Mouse (Mus musculus): Measurements from ENCODE around the gene Lin9. TPM values are rescaled to one million over a fixed set of nuclear protein-coding genes. Genes with fewer than 3 reads are reported as not detected.

Gene Lin9
- 1.7 and 2.0 TPM in 2 replicates for polyA plus RNA-seq (2012; rRNA removed)

GRCm38 (mm10) chr1:180641137-180641517 lies at the start of gene Lin9:
Gene Lin9, plus strand, starts transcription at chr1:180641150.

DNA sequence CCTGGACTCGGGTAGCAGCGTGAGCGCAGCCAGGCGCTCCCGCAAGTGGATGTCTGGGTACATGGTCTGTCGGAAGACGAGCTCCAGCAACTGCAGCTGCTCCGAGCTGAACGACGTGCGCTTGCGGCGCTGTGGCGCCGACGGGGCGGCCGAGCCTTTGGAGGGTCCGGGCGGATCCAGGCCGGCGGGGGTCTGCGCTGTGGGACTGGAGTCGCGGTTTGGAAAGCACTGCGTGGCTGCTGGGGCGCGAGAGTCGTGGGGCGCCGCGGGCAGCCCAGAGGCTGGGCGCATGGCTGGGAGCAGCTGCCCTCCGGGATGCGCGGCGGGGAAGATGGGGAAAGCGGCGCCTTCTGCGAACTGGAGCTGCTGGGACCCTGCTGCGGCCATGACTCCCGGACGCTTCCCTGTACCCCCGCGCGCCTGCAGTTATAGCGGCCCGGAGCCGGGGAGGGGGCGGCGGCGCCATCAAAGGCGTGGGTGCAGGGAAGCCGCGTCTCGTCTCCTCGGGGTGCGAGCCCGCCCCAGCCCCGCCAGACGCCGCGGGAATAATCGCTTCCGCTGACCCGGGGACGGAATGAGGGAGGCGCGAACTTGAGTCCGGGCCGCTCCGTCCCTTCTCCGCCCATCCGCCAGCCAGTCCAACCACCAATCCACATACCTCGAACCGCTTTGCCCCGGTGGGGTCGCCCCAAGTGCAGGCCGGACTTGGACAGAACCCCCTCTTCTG lies 55.8 kb downstream of the Lin9 start, which contains the start of gene Mixl1:
Gene Mixl1 (minus strand): TSS at position 409 of the 727 bp plus-strand sequence.

DNA sequence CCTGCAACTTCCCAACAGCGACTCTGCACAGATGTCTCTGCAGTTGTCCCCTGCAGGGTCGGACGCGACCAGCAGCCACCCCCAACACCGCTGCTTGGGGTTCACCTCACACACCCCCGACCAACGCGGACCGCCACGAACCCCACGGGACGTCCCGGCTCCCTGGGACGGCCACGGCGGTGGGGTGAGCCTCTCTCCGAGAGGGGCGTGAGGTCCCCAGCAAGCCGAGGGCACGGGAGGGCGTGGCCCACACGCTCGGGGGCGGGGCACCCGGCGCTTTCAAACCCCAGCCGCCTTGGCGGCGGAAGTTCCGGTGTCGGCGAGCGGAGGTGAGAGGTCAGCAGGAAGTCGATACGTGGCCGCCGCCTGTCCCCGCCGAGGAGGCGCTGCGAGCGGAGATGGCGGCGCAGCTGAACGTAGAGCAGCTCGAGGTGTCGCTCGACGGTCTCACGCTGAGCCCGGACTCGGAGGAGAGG lies 84.8 kb downstream of the Lin9 start, which contains the start of gene Acbd3:
Gene Acbd3 (plus strand): TSS at position 340 of the 476 bp plus-strand sequence.

Other genes with a start within 250 kb of the Lin9 start
- 55.6 and 108 TPM in 2 replicates for gene Stum, start 157.6 kb upstream of the Lin9 start, polyA plus RNA-seq (2012; rRNA removed)
- gene Parp1, start 72.2 kb upstream of the Lin9 start, polyA plus RNA-seq (2012; rRNA removed): 15.4 and 17.2 TPM in 2 replicates
- 0.13 TPM in 1 of 2 replicates, not detected in the other for gene Mixl1, start 55.9 kb downstream of the Lin9 start, polyA plus RNA-seq (2012; rRNA removed)
- 19.5 and 20.2 TPM in 2 replicates for gene Acbd3, start 84.9 kb downstream of the Lin9 start, polyA plus RNA-seq (2012; rRNA removed)
- 239 and 316 TPM in 2 replicates for gene H3f3a, start 172.8 kb downstream of the Lin9 start, polyA plus RNA-seq (2012; rRNA removed)
- 5.8 and 6.5 TPM in 2 replicates for gene Sde2, start 210.0 kb downstream of the Lin9 start, polyA plus RNA-seq (2012; rRNA removed)